Mouse (Mus musculus) heart, embryonic 16.5 days (tissue): ENCODE results near the gene Trem2. TPM values are rescaled to one million over a fixed set of nuclear protein-coding genes. Genes with fewer than 3 reads are reported as not detected.

Experiments used
- polyA plus RNA-seq: library from polyadenylated mRNA; unstranded; fragments of >200 nt; fragmentation: Nextera tagmentation; extraction: Ambion mirVana; gene quantifications from 2 replicates; pipeline ENCODE4 v1.2.1, GENCODE M21; 2015

Gene Trem2
- polyA plus RNA-seq, 1 experiment from 2014 or later: 2.3 TPM

Other genes with a start within 250 kb of the Trem2 start
- gene 9830107B12Rik, start 200.1 kb upstream of the Trem2 start, polyA plus RNA-seq: not detected in 2 replicates
- gene A530064D06Rik, start 179.1 kb upstream of the Trem2 start, polyA plus RNA-seq: 0.17 and 0.44 TPM in 2 replicates
- gene Trem1, start 113.6 kb upstream of the Trem2 start, polyA plus RNA-seq: 0.08 and 0.11 TPM in 2 replicates
- 0.30 TPM in 1 of 2 replicates, not detected in the other for gene Trem3, start 98.6 kb upstream of the Trem2 start, polyA plus RNA-seq
- 0.11 and 0.21 TPM in 2 replicates for gene Treml4, start 82.1 kb upstream of the Trem2 start, polyA plus RNA-seq
- gene Treml2, start 46.9 kb upstream of the Trem2 start, polyA plus RNA-seq: 0.59 and 1.5 TPM in 2 replicates
- gene B430306N03Rik, start 30.3 kb upstream of the Trem2 start, polyA plus RNA-seq: 0.31 and 0.37 TPM in 2 replicates
- 1.1 and 1.9 TPM in 2 replicates for gene Treml1, start 13.5 kb downstream of the Trem2 start, polyA plus RNA-seq
- gene Nfya, start 63.5 kb downstream of the Trem2 start, polyA plus RNA-seq: 9.0 and 10.2 TPM in 2 replicates
- 40.9 and 44.4 TPM in 2 replicates for gene Oard1, start 63.6 kb downstream of the Trem2 start, polyA plus RNA-seq
- 207 and 218 TPM in 2 replicates for gene Apobec2, start 86.5 kb downstream of the Trem2 start, polyA plus RNA-seq
- gene Tspo2, start 105.1 kb downstream of the Trem2 start, polyA plus RNA-seq: 4.6 and 6.1 TPM in 2 replicates
- gene Unc5cl, start 108.5 kb downstream of the Trem2 start, polyA plus RNA-seq: 0.75 and 2.0 TPM in 2 replicates